Mouse (Mus musculus) kidney, adult 8-10 months (tissue): ENCODE results near the gene Tbc1d8.

Source experiments
- DNase-seq, 2 experiments: peaks; one replicate each; pipeline ENCODE4 v3.0.0; 2022

Gene Tbc1d8

GRCm38 (mm10) chr1:39445303-39446050 lies 33.1 kb downstream of the Tbc1d8 start:
- DNase-seq = no peak

- no peak for DNase-seq
Observed at GRCm38 (mm10) chr1:39443764-39444163, 34.8 kb downstream of the Tbc1d8 start.

- no peak for DNase-seq
Observed at GRCm38 (mm10) chr1:39441686-39442085, 36.9 kb downstream of the Tbc1d8 start.

- DNase-seq = no peak
Observed at GRCm38 (mm10) chr1:39439661-39440548, 38.6 kb downstream of the Tbc1d8 start.

GRCm38 (mm10) chr1:39438629-39439028 lies 39.9 kb downstream of the Tbc1d8 start:
- no peak for DNase-seq

GRCm38 (mm10) chr1:39434264-39434663 lies 44.3 kb downstream of the Tbc1d8 start:
- DNase-seq = no peak

- DNase-seq = no peak
Observed at GRCm38 (mm10) chr1:39430020-39430419, 48.5 kb downstream of the Tbc1d8 start.

GRCm38 (mm10) chr1:39429015-39429414 lies 49.5 kb downstream of the Tbc1d8 start:
- DNase-seq = no peak

GRCm38 (mm10) chr1:39428280-39428679 lies 50.3 kb downstream of the Tbc1d8 start:
- no peak for DNase-seq

- no peak for DNase-seq
Observed at GRCm38 (mm10) chr1:39425497-39425896, 53.1 kb downstream of the Tbc1d8 start.

- no peak for DNase-seq
Observed at GRCm38 (mm10) chr1:39420987-39421386, 57.6 kb downstream of the Tbc1d8 start.

- DNase-seq = no peak
Observed at GRCm38 (mm10) chr1:39418852-39419251, 59.7 kb downstream of the Tbc1d8 start.

- peak; percentile 17 to 20 for DNase-seq
Observed at GRCm38 (mm10) chr1:39417817-39418216, 60.7 kb downstream of the Tbc1d8 start.

- peak; percentile 18 to 23 for DNase-seq
Observed at GRCm38 (mm10) chr1:39410085-39410821, 68.3 kb downstream of the Tbc1d8 start.

GRCm38 (mm10) chr1:39408668-39409067 lies 69.9 kb downstream of the Tbc1d8 start:
- no peak for DNase-seq

- peak; percentile 11 to 13 for DNase-seq
Observed at GRCm38 (mm10) chr1:39408123-39408522, 70.4 kb downstream of the Tbc1d8 start.

GRCm38 (mm10) chr1:39407108-39407507 lies 71.4 kb downstream of the Tbc1d8 start:
- no peak for DNase-seq

GRCm38 (mm10) chr1:39400173-39400572 lies 78.4 kb downstream of the Tbc1d8 start:
- DNase-seq = no peak

- DNase-seq = no peak
Observed at GRCm38 (mm10) chr1:39399228-39399627, 79.3 kb downstream of the Tbc1d8 start.

- DNase-seq = no peak
Observed at GRCm38 (mm10) chr1:39398284-39398683, 80.3 kb downstream of the Tbc1d8 start.

- DNase-seq = no peak
Observed at GRCm38 (mm10) chr1:39396347-39396746, 82.2 kb downstream of the Tbc1d8 start.

- DNase-seq = no peak
Observed at GRCm38 (mm10) chr1:39394650-39395049, 83.9 kb downstream of the Tbc1d8 start.

GRCm38 (mm10) chr1:39394096-39394495 lies 84.5 kb downstream of the Tbc1d8 start:
- peak in 1 of 2 experiments; percentile 16 for DNase-seq
